Comparison of ENCODE assay signal across 9 mouse cellular contexts in genomic region chr7:98194026-98194792, GRCm38 (mm10). TPM values are rescaled to one million over a fixed set of nuclear protein-coding genes. Genes with fewer than 3 reads are reported as not detected.
DNase-seq lines count a peak whose midpoint lies in the region; ATAC-seq and TF ChIP-seq lines count a peak whose summit lies in the region.
"Had no signal": no experiment of that assay in that cellular context is flagged by ENCODE, and none has a peak within 500 bp of the region (broad histone marks: within the 10 kb centered on the region; RNA-seq: fewer than 3 reads in every experiment).

No protein-coding gene starts in this region.

- peaks cover 33% of the 10 kb centered on the region for H3K27me3 ChIP-seq in kidney, postnatal 0 days (ENCODE audit: insufficient read depth, low read length)
- H3K27me3 ChIP-seq in embryonic facial prominence, embryonic 15.5 days, result peaks cover 54% of the 10 kb centered on the region
- H3K27me3 ChIP-seq in midbrain, embryonic 15.5 days (replicated peaks), result peaks cover 58% of the 10 kb centered on the region

- peak overlapping the region; percentile 63 for H3K4me2 ChIP-seq in kidney, postnatal 0 days (ENCODE audit: low read length)
- H3K4me2 ChIP-seq in embryonic facial prominence, embryonic 15.5 days (replicated peaks), result peak overlapping the region; percentile 77
- H3K4me2 ChIP-seq in midbrain, embryonic 15.5 days, result peak overlapping the region; percentile 91

- no peak overlapping the region for H3K27ac ChIP-seq in kidney, postnatal 0 days
- no peak overlapping the region for H3K27ac ChIP-seq in embryonic facial prominence, embryonic 15.5 days (replicated peaks)
- H3K27ac ChIP-seq in midbrain, embryonic 15.5 days, result no peak overlapping the region

- no peak overlapping the region for H3K9ac ChIP-seq in kidney, postnatal 0 days (ENCODE audit: low read depth, low read length)
- H3K9ac ChIP-seq in embryonic facial prominence, embryonic 15.5 days, result no peak overlapping the region
- peak overlapping the region; percentile 37 for H3K9ac ChIP-seq in midbrain, embryonic 15.5 days

- peaks cover 10% of the 10 kb centered on the region for H3K4me1 ChIP-seq in kidney, postnatal 0 days (replicated peaks; ENCODE audit: insufficient read depth, low read length)
- H3K4me1 ChIP-seq in embryonic facial prominence, embryonic 15.5 days, result peaks cover 14% of the 10 kb centered on the region
- peaks cover 16% of the 10 kb centered on the region for H3K4me1 ChIP-seq in midbrain, embryonic 15.5 days

- WGBS in kidney, postnatal 0 days, result 2% methylated on average over 61 of the region's 61 CpGs
- 3% methylated on average over 61 of the region's 61 CpGs for WGBS in embryonic facial prominence, embryonic 15.5 days
- WGBS in midbrain, embryonic 15.5 days, result 1% methylated on average over 61 of the region's 61 CpGs

- H3K4me3 ChIP-seq in kidney, postnatal 0 days (replicated peaks; ENCODE audit: low read depth, low read length), result peak overlapping the region; percentile 31
- H3K4me3 ChIP-seq in embryonic facial prominence, embryonic 15.5 days (replicated peaks), result peak overlapping the region; percentile 39
- peak overlapping the region; percentile 45 for H3K4me3 ChIP-seq in midbrain, embryonic 15.5 days
- H3K4me3 ChIP-seq: myocyte had no signal

- peak; percentile 50 for ATAC-seq in kidney, postnatal 0 days (replicated peaks; ENCODE audit: low FRiP score, low read depth)
- ATAC-seq in embryonic facial prominence, embryonic 15.5 days (ENCODE audit: insufficient number of reproducible peaks, low FRiP score, low TSS enrichment, low read depth), result peak; percentile 22; the same call in 1 of the 2 replicates
- peak; percentile 71 for ATAC-seq in midbrain, embryonic 15.5 days (replicated peaks)

- no peak for DNase-seq in kidney, postnatal 0 days (ENCODE audit: low spot score)
- DNase-seq in kidney, adult 18-20 months, result no peak
- DNase-seq in T-cell, adult 2 months (ENCODE audit: low spot score), result peak; percentile 39
- peak; percentile 42 to 50 for DNase-seq in left cerebral cortex, postnatal 25 days (ENCODE audit: low spot score in 2 of 2)
- no peak for DNase-seq in ovary, postnatal 36 days (ENCODE audit: low spot score)
- no peak for DNase-seq in adipocyte (ENCODE audit: low spot score)

- H3K9me3 ChIP-seq in kidney, postnatal 0 days (replicated peaks; ENCODE audit: low read length), result no peaks in the 10 kb centered on the region
- H3K9me3 ChIP-seq in embryonic facial prominence, embryonic 15.5 days (replicated peaks), result no peaks in the 10 kb centered on the region
- H3K9me3 ChIP-seq in midbrain, embryonic 15.5 days, result no peaks in the 10 kb centered on the region

- TF ChIP-seq CTCF in kidney, postnatal 0 days (IDR thresholded peaks at IDR 0.05; ENCODE audit: low read depth), result no peak

- intact Hi-C loops in left cerebral cortex, postnatal 25 days (cut with DNase I), result no loop called here

- no peaks in the 10 kb centered on the region for H3K36me3 ChIP-seq in kidney, postnatal 0 days (ENCODE audit: insufficient read depth, low read length)
- H3K36me3 ChIP-seq in embryonic facial prominence, embryonic 15.5 days, result no peaks in the 10 kb centered on the region
- H3K36me3 ChIP-seq in midbrain, embryonic 15.5 days (replicated peaks), result no peaks in the 10 kb centered on the region

RNA-seq across cellular contexts. Expression of gene B3gnt6, which starts 5.1 kb away (rescaled TPM):
- 0.13 and 0.20 TPM in 2 replicates for polyA plus RNA-seq in kidney, postnatal 0 days (2015; fragmentation: Nextera tagmentation; extraction: Ambion mirVana)
- polyA plus RNA-seq in embryonic facial prominence, embryonic 15.5 days (2015; fragmentation: Nextera tagmentation; extraction: Ambion mirVana), result not detected in 2 replicates
- under 1 TPM in 1 of 2 experiments, not detected in 1; 0.27 TPM for total RNA-seq in left cerebral cortex, postnatal 25 days (2021)
- polyA plus RNA-seq in midbrain, embryonic 15.5 days (2015; fragmentation: Nextera tagmentation; extraction: Ambion mirVana), result 0.15 and 0.41 TPM in 2 replicates

RNA-seq across cellular contexts. Expression of gene Capn5, which starts 16.1 kb away (rescaled TPM):
- polyA plus RNA-seq in kidney, postnatal 0 days (2015; fragmentation: Nextera tagmentation; extraction: Ambion mirVana), result 12.9 and 13.0 TPM in 2 replicates
- 9.2 and 11.2 TPM in 2 replicates for polyA plus RNA-seq in embryonic facial prominence, embryonic 15.5 days (2015; fragmentation: Nextera tagmentation; extraction: Ambion mirVana)
- total RNA-seq in left cerebral cortex, postnatal 25 days (2021), result 10 to 100 TPM; 33.4 to 37.9 TPM
- polyA plus RNA-seq in midbrain, embryonic 15.5 days (2015; fragmentation: Nextera tagmentation; extraction: Ambion mirVana), result 18.5 and 19.0 TPM in 2 replicates

RNA-seq across cellular contexts. Expression of gene Omp, which starts 48.9 kb away (rescaled TPM):
- polyA plus RNA-seq in kidney, postnatal 0 days (2015; fragmentation: Nextera tagmentation; extraction: Ambion mirVana), result 0.38 and 0.50 TPM in 2 replicates
- 7.3 and 10.7 TPM in 2 replicates for polyA plus RNA-seq in embryonic facial prominence, embryonic 15.5 days (2015; fragmentation: Nextera tagmentation; extraction: Ambion mirVana)
- total RNA-seq in left cerebral cortex, postnatal 25 days (2021), result under 1 TPM; 0.64 to 0.87 TPM
- 0.33 and 0.37 TPM in 2 replicates for polyA plus RNA-seq in midbrain, embryonic 15.5 days (2015; fragmentation: Nextera tagmentation; extraction: Ambion mirVana)

Comparison
In these comparisons a context has a peak if more than half of its experiments do, and no peak if none do; other contexts are left out.
1. DNase-seq: peak in T-cell, adult 2 months (single experiment) and left cerebral cortex, postnatal 25 days (2 of 2); none in kidney, postnatal 0 days (single experiment), kidney, adult 18-20 months (single experiment), ovary, postnatal 36 days (single experiment) and adipocyte (single experiment).
2. Peak in every context shown above with its lines, with median percentiles within 50 percentile points of each other: ATAC-seq, H3K4me2 ChIP-seq and H3K4me3 ChIP-seq.